Mouse (Mus musculus): ENCODE results near the gene Cntn4.

DNA sequence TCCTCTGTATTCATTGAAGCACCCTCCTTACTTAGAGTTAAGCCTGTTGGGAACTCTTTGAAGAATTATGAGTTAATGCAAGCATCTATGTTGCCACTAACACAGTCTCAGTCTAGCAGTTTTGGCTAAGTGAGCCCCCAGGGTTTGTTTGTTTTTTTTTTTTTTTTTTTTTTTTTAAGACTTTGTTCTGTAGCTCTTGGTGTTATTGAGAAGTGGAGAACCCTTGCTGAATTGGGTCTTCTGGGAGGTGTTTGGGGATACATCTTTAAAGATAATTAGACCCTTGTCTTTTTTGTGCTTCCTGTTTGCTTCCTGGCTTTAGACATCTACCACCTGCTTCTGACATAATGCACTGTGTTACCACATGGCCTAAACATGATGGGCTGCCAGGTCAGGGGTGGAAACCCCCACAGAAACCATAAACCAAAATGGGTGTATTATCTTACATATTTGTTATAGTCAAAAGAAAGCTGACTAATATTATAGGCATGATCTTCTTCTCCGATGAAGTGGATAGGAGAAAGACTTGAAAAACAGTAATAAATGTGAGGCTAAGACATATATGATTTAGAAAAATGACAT, 1062.9 kb downstream of the Cntn4 start:
- TF ChIP-seq CTCF (IDR thresholded peaks at IDR 0.05; ENCODE audit: control insufficient read depth, insufficient read depth, insufficient replicate concordance, low read depth, low read length) (no peak), POLR2A (IDR thresholded peaks at IDR 0.05; ENCODE audit: control insufficient read depth, low read depth, low read length) (no peak)
